Mouse (Mus musculus) embryo, embryonic 10.5 days (tissue): ENCODE measurements at regions not wholly inside any gene's neighbourhood (a gene's known extent, or its start where the extent isn't known, plus 50 kb on each side); places are given as distances from the start of the nearest gene placed in this dataset.

ENCODE experiments used
- DNase-seq: peaks from one replicate; pipeline ENCODE4 v3.0.0-alpha.2; 2015; ENCODE audit warnings: low spot score

DNA sequence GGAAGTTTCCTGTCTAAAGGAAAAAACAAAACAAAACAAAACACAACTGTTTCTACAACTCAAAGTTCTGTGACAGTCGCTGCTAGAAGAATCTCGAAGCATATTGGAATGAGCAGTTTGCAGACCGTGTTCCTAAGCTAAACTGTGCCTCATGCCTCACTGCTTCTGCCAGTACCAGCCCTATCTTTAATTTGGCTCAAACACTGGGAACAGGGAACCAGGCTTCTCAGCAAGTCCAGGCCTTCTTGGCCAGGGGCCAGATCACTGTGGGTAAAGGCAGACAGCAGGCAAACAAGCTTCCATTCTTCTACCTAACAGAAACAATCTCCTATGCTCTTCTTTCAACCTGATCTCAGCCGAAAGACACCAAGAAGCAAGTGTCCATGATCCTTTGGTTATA is 56.5 kb downstream of the Tmsb4x start:
- DNase-seq, result no peak

DNA sequence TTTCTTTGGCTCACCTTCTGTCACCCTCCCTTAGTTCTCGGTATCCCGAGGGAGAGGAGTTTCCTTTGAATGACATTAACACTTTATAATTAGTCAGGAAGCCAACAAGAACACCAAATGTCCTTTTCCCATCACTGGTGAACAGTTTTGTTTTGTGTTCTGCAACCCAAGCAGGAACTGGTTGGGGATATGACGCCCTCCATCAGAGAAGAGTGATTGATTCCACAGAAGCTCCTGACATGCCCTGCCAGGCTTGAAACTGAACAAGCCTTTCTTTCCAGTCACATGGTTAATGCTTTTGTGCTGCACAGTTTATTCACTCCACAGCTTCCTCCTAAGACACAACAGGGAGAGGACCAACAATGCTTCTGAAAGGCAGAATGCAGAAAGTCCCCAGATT is 57.8 kb downstream of the Tmsb4x start:
- no peak for DNase-seq

DNA sequence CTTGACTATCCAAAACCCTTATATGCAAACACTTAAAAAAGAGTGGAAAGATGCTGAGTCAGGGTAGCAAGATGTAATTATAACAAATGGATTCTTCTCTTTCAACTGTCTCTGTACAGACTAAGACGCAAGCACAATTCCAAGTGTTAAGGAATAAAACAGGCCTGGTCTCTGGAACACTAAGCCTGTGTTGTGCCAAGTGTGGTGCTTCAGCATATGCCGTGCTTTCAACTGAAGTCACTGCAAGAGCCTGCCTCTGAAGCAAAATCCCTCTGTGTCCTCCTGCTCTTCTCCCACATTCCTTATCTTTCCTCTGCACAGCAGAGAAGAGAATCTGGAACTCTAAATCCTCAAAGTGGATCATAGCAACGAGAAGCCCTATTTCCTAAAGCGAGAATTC is 59.7 kb downstream of the Tmsb4x start:
- DNase-seq, result no peak

DNA sequence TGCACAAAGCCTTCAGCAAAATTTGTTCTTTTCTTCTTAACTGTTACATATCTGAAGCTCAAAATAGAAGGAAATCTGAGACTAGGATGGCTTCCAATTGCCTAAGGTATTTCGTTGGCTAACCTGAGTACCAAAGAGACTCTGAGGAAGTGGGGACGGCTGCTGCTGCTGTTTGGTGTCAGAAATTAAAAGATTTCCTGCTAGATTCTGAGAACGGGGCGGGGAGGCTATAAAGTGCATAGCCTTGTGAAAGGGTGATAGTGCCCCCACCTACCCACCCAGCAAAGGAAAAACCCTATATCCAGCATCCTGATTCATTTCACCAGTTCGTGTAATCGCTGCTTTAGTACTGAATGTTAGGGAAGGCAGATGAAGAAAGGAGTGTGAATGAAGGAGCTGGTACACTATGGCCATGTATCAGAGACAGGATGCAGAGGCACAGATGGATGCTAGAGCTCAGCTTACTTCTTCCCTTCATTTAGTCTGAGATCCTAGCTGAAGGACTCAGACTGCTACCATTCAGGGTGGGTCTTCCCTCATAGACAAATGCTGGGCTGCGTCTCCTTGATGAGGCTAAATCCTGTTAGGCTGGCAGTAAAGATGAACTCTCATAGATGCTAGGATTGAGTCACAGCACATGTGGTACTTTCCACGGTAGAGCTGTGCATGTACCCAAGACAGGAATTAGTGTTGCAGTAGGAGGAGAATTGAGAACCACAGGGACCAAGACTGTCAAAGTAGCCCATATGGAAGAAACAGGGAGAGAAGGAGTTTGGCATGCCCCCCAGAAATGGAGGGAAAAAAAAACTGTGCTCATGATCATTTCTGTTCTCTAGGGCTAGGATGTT is 62.4 kb downstream of the Tmsb4x start:
- DNase-seq, result no peak

DNA sequence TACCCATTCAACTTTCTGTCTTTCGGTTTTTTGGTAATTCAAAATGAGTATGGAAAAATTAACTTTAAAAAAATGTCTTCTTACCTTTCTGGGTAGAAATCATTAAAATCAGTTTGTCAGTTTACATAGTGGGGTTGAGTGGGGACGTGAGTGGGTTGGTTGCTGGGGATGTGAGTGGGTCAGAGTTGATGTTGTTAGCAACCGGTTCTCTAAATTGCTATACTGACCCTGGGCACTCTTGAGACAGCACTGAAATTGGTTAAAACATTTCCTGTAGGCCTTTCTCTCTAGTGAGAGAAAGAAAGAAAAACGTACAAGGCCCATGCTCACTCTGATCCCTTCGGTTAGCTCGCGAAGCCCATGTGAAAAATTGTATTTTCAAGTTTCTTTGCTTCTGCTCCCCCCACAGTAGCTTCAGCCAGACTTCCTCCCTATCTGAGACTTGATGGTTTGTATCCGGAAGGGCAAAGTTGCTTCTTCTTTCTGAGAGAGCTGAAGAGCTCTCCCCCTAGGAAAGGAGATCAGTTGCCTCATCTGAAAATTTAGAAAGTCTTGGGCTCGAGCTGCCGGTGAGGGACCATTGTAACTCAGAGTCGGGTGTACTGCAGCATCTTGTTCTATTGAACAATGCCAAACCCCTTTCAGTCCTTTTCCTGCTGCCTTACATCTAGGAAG is 63.5 kb downstream of the Tmsb4x start:
- no peak for DNase-seq

DNA sequence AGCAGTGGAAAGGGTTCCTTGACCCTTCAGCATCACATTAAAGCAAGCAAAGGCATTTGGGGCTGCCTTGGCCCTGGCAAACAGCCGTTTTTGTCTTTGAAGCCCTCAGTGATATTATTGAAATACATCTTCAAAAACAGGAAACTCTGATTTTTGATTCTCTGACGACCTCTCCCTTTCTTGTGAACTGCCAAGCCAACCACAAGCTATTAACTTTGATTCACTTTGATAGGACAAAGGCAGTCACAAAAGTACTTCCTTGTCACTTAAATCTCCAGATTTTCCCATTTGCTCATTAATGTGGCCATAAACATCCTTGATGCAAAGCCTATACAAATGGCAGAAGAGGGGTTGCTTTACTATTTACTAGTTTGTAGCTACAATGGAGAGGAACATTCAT is 70.0 kb downstream of the Tmsb4x start:
- DNase-seq, result no peak

DNA sequence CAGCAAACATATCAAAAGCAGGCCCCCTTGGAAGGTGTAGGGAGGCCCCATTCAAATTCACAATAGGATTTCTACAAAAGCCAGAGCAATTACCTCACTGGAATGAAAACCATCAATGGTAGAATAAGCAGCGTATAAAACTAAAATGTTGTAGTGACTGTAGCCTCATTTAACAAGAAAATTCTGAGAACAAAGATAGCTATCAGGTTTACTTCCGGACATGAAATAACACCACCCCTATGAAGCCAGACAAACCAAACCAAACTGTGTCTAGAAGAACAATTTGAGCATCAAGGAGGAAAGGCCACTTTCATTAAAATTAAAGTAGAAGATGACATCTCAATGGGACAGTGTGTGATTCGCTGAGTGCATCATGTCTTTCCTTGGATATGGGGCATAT is 74.9 kb downstream of the Tmsb4x start:
- DNase-seq, result no peak

DNA sequence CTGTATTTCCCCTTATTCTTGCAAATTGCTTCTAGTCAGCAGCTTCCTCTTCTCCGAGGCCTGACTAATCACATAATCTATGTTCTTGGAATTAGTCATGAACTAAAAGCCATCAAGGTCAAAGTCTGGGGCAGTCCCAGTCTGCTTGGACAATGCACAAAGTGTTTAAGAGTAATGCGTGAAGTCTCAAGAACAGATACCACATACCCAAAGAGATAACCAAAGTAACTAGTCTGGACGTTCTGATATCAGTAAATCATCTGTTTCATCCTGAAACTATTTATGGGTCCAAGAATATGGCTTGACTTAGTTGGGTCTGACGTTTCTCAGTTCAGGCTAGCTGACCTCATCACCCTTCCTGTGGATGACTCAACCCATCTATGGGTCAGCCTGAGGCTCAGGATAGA is 76.1 kb downstream of the Tmsb4x start:
- no peak for DNase-seq

DNA sequence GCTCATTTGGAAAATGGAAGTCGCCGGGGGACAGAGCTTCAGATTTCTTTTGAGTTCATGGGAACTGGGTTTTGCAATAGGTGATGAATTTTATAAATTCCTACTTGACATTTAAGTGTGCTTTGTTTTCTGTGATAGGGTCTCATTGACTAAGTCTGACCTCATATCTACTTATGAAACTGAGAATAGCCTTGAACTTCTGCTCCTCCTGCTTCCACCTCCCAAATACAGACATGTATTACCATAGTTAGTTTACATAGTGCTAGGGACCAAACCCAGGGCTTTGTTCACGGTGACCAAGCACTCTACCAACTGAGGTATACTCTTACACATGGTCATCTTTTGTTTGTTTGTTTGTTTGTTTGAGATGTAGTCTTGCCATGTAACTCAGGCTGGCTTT is 77.8 kb downstream of the Tmsb4x start:
- no peak for DNase-seq

DNA sequence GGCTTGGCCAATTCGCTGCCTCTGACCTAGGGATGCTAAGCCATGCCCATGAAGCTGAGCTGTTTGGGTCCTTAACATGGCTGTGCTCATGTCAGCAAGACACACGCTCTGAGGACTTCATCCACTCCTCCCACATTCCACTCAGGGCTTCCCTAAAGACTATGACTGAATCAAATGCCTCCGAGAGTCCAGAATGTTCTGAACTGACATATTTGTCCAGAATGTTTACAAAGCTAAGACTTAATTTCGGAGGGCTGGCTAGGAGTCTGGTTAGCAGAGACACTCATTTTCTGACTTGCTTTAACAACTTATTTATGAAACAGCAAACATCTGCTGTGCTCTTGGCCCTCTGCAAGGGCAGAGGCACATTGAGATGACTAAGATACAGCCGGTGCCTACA is 78.5 kb downstream of the Tmsb4x start:
- no peak for DNase-seq

DNA sequence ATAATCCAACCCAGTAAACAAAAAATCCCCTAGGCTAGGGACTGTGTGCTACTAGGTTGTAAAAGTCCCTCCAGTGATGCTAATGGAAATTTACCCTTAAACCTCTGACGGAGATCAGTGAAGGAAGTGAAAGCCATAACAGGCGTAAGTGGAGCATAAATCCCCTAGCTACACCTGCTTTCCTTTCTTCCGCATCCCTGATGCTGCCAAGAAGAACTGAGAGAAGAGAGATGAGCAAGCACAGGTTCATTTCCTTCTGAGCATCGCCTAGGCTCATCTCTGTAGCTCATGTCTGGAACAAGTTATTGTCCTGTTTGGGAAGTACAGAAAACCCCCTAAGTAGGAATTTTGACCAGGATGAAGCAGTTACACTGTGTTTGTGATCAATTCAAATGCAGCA is 89.8 kb downstream of the Tmsb4x start:
- DNase-seq, result no peak

DNA sequence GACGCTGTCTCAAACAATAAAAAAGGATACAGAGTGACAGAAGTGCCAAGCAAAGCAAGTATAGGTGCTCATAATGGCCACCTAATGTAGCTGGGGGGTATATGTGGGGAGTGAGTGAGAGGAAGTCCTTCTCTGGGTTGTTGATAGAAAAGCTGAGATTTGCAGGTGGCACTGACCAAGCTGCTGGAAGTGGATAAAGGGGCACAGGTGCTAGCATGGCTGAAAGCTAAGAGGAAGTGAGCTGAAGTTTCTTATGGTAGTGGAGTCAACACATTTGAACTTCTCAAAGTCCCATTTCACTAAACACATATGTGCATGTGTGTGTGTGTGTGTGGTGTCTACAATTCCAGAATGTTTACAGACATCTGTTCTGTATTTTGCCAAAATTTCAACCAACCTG is 94.0 kb downstream of the Tmsb4x start:
- no peak for DNase-seq

DNA sequence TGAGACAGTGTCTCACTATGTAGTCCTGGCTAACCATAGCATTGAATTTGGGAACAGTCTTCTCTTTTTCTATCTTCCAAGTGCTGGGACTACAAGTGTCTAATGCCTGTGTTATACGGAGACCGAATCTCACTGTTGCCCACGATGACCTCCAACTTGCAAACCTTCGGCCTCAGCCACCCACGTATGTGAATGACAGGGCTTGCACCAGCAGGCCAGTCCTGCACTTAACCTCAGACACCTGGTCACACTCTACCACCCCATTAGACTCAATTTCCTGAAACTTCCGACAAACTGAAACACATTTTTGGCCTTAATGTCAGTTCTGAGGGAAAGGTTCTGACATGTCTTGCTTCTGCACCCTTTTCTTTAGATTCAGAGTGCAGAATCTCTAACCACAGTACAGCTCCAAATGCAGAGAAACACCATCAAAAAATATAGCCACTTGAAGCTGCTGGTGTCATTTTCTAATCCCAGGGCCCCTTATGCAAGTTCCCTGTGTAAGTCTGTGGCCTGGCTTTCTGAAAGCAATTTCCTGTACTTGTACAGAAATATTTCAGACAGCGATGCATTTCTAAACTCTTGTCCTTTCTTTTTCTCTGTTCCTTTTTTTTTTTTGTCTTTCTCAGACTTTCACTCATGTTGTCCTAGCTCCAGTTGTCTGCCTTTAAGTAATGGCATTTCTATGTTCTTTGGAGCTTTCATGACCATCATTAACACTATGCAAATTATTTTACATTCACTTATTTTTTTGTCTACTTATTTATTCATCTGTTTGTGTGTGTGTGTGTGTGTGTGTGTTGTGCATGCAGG is 97.8 kb downstream of the Tmsb4x start:
- no peak for DNase-seq

DNA sequence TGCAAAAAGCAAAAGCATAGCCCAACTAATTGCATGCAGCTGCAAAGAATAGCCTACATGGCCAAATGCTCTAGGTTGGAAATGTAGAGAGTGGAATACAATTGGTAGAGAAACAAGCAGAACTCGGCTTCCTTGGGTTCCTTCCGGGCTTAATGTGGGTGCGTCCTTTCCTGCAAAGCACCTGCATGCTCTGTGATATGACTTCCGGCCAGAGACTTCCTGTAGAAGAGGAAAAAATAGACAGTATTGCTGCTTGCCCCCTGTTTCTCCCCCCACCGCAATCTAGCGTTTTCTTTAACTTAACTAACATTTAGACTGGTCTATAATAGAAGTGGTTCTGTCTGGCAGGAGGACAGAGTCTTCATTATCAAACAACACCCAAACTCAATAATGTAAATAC is 100.8 kb downstream of the Tmsb4x start:
- no peak for DNase-seq

DNA sequence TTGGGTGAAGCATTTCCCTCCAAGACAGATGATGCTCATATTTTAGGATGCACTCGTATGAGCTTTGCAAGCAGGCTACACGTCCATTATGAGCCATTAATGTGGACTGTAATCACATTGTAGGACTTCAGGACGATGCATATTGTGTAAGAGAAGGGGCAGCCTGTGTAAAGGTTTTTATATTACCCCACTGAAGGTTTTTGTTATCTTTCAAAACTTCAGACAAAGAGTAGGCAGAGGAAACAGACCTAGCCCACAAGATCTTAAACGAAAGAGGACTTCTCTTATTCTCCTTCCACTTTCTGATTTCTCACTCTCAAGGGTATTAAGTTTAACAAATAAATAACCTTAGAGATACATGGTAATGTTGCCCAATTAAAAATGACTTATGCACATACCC is 101.6 kb downstream of the Tmsb4x start:
- DNase-seq, result no peak

DNA sequence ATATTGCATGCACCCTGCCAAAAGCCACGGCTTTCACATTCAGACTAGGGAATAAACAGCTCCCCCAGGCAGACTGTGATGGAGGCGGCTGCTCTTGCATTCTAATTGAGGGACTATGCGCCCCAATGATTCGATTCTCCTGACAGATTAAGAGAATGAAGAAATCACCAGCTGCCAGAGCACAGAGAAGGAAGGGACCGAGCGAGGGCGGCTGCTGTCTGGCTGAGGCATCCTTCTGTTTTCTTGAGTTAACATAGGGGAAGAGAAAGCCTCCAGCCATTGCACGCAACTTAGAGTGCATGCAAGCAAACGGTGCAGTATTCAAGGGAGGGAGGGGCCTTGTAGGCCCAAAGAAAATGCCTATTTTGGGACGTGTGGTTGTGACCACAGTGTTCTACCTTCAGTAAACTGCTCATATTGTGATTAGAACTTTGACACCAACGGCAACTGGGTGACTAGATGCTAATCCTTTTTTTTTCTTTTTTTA is 103.1 kb downstream of the Tmsb4x start:
- no peak for DNase-seq

DNA sequence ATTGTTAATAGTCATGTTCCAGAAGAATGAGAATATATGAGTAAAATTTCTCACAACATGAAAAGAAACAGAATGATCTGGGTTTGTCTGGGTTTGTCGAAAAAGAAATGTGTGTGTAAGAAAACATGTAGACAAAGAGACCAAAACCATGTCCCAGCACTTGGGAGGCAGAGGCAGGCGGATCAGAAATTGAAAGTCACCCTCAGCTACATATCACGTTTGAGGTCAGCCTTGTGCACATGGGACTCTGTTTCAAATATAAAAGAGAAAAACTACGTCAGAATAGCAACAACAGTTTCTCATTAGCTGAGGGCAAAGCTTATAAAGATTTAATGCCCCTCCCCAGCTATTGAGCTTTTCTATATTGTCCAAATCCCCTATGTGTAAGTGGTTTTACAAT is 103.8 kb downstream of the Tmsb4x start:
- DNase-seq, result no peak

DNA sequence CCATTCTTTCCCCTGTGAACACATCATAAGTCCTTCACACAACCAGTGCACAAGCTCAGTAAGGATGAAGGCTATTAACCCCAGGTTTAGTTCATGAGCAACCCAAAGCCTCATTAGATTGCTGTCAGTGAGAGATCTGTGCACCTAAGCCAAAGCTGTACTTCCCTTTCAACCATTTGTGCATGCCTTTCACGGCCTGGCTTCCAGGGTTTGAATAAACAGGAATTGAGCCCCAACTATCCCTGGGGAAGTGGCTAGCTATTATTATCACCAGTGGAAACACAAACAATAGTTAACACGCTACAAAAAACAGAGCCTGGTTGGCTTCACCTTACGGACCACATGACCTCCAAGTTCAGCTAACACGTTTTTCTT is 104.9 kb downstream of the Tmsb4x start:
- DNase-seq, result peak; percentile 28

DNA sequence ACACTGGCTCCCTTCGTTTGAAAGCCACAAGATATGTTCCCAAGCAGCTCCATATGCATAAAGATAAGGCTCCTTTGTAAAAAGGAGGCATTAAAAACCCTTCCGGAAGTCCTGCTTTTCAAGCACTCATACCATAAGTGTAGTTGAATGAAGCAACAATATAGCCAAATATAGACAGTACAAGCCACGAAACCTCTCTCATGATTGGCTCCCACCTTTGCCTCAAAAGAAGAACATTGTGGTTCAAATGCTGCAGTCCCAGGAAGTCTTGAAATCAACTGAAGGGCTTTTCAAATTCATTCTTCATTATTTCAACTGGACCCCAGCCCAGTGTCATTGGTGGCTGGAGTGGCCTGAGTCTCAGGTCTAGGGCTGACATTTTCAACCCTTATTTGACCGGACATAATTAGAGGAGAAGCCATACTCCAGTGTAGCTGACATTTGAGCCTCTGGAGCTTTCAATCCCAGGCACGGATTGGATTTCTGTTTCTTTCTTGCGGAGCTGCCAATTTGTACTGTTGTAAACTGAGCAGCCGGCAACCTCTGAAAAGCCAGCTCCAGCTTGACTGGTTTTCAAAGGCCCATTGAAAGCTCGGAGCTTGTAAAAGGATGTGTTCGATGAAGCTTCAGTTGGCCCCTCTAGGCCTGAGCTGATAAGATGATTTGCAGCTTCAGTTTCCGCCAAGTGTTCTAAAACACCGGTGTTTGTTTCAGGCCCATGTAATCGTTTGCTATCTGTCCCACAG is 105.4 kb downstream of the Tmsb4x start:
- DNase-seq, result peak; percentile 51

DNA sequence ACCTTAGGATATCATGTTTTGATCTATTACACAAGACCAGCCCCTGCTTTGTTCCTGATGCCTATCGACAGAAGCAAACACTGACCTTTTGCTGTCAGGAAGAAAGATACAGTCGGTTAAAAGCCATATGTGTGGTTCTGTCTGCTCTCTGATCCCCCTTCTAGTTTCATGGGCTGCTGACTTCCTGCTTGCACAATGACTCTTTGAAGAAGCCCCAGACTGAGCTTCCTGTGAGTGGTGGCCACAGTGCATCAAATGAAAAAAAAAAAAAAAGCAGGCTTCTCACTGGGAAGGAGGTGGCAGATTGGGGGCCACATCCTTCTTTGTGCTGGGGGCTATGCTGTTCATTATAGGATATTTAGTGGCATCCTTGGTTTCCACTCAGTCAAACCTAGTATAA is 107.2 kb downstream of the Tmsb4x start:
- no peak for DNase-seq

DNA sequence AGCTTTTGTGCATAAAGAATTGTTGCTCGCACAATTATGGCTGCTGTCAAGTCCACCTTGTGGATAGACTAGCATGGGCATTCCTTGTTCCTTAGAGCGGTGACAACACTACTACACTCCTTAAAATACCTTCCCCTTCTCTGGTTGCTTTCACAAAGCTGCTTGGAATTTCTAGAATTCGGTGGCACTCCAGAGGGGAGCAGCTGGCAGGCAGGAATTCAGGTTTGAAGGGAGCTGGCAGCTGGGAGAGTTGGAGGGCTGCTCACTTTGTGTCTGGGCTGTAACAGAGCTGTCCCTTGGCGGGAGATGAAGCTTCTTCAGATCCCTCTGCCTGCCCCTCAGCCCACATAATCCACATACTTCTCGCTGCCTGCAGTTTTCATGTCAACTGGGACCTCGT is 109.7 kb downstream of the Tmsb4x start:
- DNase-seq, result peak; percentile 13

DNA sequence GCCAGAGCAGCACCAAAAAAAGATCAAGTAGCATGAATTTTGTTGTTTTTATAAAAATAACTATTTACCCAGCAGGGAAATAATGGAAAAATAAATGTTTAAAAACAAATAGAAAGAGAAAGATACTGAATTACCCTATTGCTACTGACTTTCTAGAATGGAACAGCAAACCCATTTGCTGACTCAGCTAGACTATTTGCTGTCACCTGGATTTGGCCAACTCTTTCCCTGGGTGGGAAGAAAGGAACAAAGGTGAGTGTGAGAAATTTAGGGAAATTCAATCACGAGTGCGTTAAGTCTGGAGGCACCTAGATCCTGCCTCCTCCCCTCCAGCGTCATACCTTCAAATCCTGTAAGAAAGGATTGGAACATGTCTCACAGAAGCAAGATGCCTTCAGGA is 110.2 kb downstream of the Tmsb4x start:
- no peak for DNase-seq
